Mouse (Mus musculus) heart, adult 2 months (tissue): ENCODE measurements around the gene Bub3. TPM values are rescaled to one million over a fixed set of nuclear protein-coding genes. Genes with fewer than 3 reads are reported as not detected.

Experiments used
- DNase-seq, 2 experiments: peaks; one replicate each; pipeline ENCODE4 v3.0.0; 2021
- H3K27ac ChIP-seq: fragments of 200-600 bp; 2 replicates; pipeline ENCODE4 v1.8.1; 2022
- H3K27me3 ChIP-seq: fragments of 200-500 bp; 2 replicates; pipeline ENCODE4 v1.6.1; 2012; ENCODE audit warnings: mild to moderate bottlenecking, low read length, inconsistent platforms, mixed read lengths; ENCODE audit not compliant: control insufficient read depth, insufficient read depth
- H3K36me3 ChIP-seq: fragments of 200-500 bp; 2 replicates; pipeline ENCODE4 v1.6.1; 2012; ENCODE audit warnings: low read length, inconsistent platforms; ENCODE audit not compliant: control insufficient read depth, insufficient read depth
- H3K4me1 ChIP-seq: fragments of 200-500 bp; 2 replicates; pipeline ENCODE4 v1.6.1; 2011; ENCODE audit warnings: low read length; ENCODE audit not compliant: control insufficient read depth, insufficient read depth
- H3K4me3 ChIP-seq: fragments of 200-600 bp; 2 replicates; pipeline ENCODE4 v1.8.1; 2022
- H3K79me2 ChIP-seq: fragments of 200-500 bp; replicated peaks from 2 replicates; pipeline ENCODE4 v1.6.1; 2012; ENCODE audit warnings: mild to moderate bottlenecking, inconsistent platforms, low read length, moderate library complexity, mixed read lengths; ENCODE audit not compliant: control insufficient read depth, insufficient read depth
- H3K9ac ChIP-seq: fragments of 200-500 bp; 2 replicates; pipeline ENCODE4 v1.6.1; 2012; ENCODE audit warnings: low read depth, mild to moderate bottlenecking, control low read depth, inconsistent platforms, low read length, mixed read lengths
- CTCF ChIP-seq: fragments of 200-600 bp; IDR thresholded peaks from 2 replicates; pipeline ENCODE4 v1.8.1; 2022; ENCODE audit warnings: antibody characterized with exemption, mild to moderate bottlenecking, moderate library complexity
- EP300 ChIP-seq: fragments of 200-500 bp; IDR thresholded peaks from 2 replicates; pipeline ENCODE4 v1.6.1; 2011; ENCODE audit warnings: low read depth, low read length, control low read depth; ENCODE audit not compliant: insufficient read depth
- POLR2A ChIP-seq: fragments of 200-500 bp; IDR thresholded peaks from 2 replicates; pipeline ENCODE4 v1.6.1; 2011; ENCODE audit warnings: mild to moderate bottlenecking, low read depth, low read length, control low read depth; ENCODE audit not compliant: insufficient read depth
- WGBS: fragments of 180-500 bp; shearing (Covaris S2); methylation state at CpG from one replicate; pipeline ENCODE4 v1.1.7; 2018; 5-methylcytosine and 5-hydroxymethylcytosine counted together
- intact Hi-C: fragments of 180-260 bp; cut with DNase I; formaldehyde crosslinking; loops from one replicate; pipeline ENCODE4 v1.15.1; 2025
- polyA plus RNA-seq: library from polyadenylated mRNA; depleted of rRNA; stranded (reverse); fragments of >200 nt; gene quantifications from 2 replicates; pipeline ENCODE4 v1.2.3, GENCODE M21; 2012
- total RNA-seq, 2 experiments: library from RNA; stranded (reverse); gene quantifications; 2 replicates each; pipeline ENCODE4 v1.2.3; 2021

The Bub3 gene
- total and polyA plus RNA-seq, 3 experiments = 25.0 to 34.5 (median 29.8) TPM

- Histone ChIP-seq H3K27ac (no peak within 1 kb of the TSS), H3K36me3 (no peaks in the 10 kb centered on the region), H3K27me3 (peaks cover 45% of the 10 kb centered on the region), H3K4me3 (no peak within 1 kb of the TSS), H3K79me2 (no peaks in the 10 kb centered on the region), H3K4me1 (no peaks in the 10 kb centered on the region), H3K9ac (no peak within 1 kb of the TSS)
- WGBS = 3% methylated on average over 3 of the region's 3 CpGs
- no peak for TF ChIP-seq POLR2A
- no peak for TF ChIP-seq EP300
- intact Hi-C loops = loop anchor here (10.0 kb wide), 1 partner anchor 1006 kb away; no protein-coding TSS in a partner anchor
- DNase-seq = no peak
Measured at GRCm38 (mm10) chr7:131548473-131548872, 11.5 kb upstream of the Bub3 start, which contains the start of gene Hmx2. Gene Hmx2, plus strand, starts transcription at chr7:131548773.

- Histone ChIP-seq H3K4me1 (peaks cover 2% of the 10 kb centered on the region; the same call in 1 of the 2 replicates), H3K79me2 (no peaks in the 10 kb centered on the region), H3K9ac (no peak overlapping the region), H3K4me3 (no peak overlapping the region), H3K36me3 (no peaks in the 10 kb centered on the region), H3K27ac (no peak overlapping the region), H3K27me3 (peaks cover 48% of the 10 kb centered on the region)
- TF ChIP-seq POLR2A (no peak), CTCF (no peak), EP300 (no peak)
- intact Hi-C loops = no loop called here
- WGBS = 4% methylated on average over 4 of the region's 4 CpGs
- DNase-seq = no peak
Measured at GRCm38 (mm10) chr7:131551471-131551870, 8.6 kb upstream of the Bub3 start.

GRCm38 (mm10) chr7:131551931-131552741, 7.9 kb upstream of the Bub3 start:
- Histone ChIP-seq H3K79me2 (no peaks in the 10 kb centered on the region), H3K4me3 (no peak overlapping the region), H3K27ac (no peak overlapping the region), H3K9ac (no peak overlapping the region), H3K36me3 (no peaks in the 10 kb centered on the region), H3K27me3 (peaks cover 54% of the 10 kb centered on the region), H3K4me1 (peaks cover 2% of the 10 kb centered on the region; the same call in 1 of the 2 replicates)
- intact Hi-C loops = no loop called here
- 4% methylated on average over 42 of the region's 42 CpGs for WGBS
- no peak for DNase-seq
- TF ChIP-seq EP300 (no peak), CTCF (no peak), POLR2A (no peak)

- 6% methylated on average over 5 of the region's 5 CpGs for WGBS
- TF ChIP-seq EP300 (no peak), POLR2A (no peak), CTCF (no peak)
- H3K36me3 ChIP-seq = no peaks in the 10 kb centered on the region
- no peaks in the 10 kb centered on the region for H3K79me2 ChIP-seq
- peaks cover 2% of the 10 kb centered on the region; the same call in 1 of the 2 replicates for H3K4me1 ChIP-seq
- no peak overlapping the region for H3K9ac ChIP-seq
- intact Hi-C loops = no loop called here
- H3K4me3 ChIP-seq = no peak overlapping the region
- H3K27ac ChIP-seq = no peak overlapping the region
- DNase-seq = no peak
- peaks cover 53% of the 10 kb centered on the region for H3K27me3 ChIP-seq
Measured at GRCm38 (mm10) chr7:131552781-131553180, 7.2 kb upstream of the Bub3 start.

- intact Hi-C loops = no loop called here
- 1% methylated on average over 39 of the region's 39 CpGs for WGBS
- Histone ChIP-seq H3K4me1 (peaks cover 2% of the 10 kb centered on the region; the same call in 1 of the 2 replicates), H3K79me2 (no peaks in the 10 kb centered on the region), H3K27ac (no peak overlapping the region), H3K27me3 (peaks cover 52% of the 10 kb centered on the region), H3K4me3 (peak overlapping the region; percentile 36), H3K36me3 (no peaks in the 10 kb centered on the region), H3K9ac (no peak overlapping the region)
- peak; percentile 45 to 54 for DNase-seq
- TF ChIP-seq EP300 (no peak), CTCF (no peak), POLR2A (no peak)
Measured at GRCm38 (mm10) chr7:131553771-131554175, 6.2 kb upstream of the Bub3 start.
